Mouse (Mus musculus): ENCODE measurements at regions not wholly inside any gene's neighbourhood (a gene's known extent, or its start where the extent isn't known, plus 50 kb on each side); places are given as distances from the start of the nearest gene placed in this dataset.

DNA sequence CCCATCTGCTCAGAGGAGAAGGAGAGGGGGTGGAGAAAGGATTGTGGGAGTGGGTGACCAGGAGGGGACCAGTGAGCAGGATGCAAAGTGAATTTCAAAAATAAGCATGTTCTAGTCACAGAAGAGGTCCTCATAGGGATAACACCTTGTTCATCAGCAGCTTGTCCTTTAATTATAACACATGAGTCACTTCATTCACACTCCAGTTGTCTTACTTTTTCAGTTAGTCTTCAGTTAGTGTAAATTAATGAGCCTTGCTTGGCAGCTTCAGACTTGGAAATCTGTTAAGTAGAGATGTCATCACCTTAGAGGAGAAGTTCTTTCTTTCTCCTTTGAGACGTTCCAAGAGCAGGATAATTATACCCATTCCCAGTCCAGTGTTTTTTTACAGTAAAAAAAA is 332.3 kb downstream of the Xpnpep1 start:
- TF ChIP-seq CTCF (IDR thresholded peaks at IDR 0.05; ENCODE audit: low read depth), result no peak
- TF ChIP-seq EP300 (optimal IDR thresholded peaks at IDR 0.05), result no peak
